Mouse (Mus musculus) layer of hippocampus, adult 11-12 months (tissue): ENCODE results near the gene Morn3.

Experiments used
- DNase-seq: peaks from one replicate; pipeline ENCODE4 v3.0.0; 2022; ENCODE audit warnings: low spot score

Morn3 gene

GRCm38 (mm10) chr5:122991350-122992004 is 55.3 kb downstream of the Morn3 start:
- DNase-seq: no peak

DNA sequence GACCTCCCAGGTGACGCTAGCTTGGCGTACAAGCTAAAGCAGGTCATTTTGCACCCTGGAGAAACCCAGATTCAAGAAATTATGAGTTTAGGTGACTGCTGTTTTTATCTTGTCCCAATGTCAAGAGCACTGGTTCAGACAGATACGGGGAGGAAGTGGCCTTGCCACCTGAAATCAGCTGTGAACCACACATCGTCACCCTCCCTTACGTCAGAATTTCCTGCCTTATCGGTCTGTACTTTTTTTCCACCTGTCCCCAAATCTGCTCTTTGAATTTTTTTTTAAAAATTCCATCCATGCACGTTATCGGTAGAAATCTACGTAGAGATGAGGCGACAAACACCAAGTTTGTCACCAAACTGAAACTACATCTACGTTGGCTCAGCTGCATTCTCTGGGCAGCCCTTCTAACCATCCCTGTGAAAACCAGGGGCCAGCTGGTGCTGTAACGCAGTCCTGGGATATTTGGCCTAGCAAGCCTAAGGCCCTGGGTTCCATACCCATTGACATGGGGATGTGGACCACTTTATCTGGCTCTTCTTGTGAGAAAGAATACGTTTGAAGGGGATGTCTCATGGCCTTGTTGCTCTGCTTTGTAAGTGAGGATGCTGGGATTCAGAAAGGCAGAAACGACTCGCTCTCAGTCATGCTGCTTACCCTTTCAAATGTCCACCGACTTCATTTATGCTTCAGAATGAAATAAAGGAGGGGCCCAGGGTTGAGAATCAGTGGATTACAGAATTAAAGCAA is 56.2 kb downstream of the Morn3 start:
- no peak for DNase-seq

DNA sequence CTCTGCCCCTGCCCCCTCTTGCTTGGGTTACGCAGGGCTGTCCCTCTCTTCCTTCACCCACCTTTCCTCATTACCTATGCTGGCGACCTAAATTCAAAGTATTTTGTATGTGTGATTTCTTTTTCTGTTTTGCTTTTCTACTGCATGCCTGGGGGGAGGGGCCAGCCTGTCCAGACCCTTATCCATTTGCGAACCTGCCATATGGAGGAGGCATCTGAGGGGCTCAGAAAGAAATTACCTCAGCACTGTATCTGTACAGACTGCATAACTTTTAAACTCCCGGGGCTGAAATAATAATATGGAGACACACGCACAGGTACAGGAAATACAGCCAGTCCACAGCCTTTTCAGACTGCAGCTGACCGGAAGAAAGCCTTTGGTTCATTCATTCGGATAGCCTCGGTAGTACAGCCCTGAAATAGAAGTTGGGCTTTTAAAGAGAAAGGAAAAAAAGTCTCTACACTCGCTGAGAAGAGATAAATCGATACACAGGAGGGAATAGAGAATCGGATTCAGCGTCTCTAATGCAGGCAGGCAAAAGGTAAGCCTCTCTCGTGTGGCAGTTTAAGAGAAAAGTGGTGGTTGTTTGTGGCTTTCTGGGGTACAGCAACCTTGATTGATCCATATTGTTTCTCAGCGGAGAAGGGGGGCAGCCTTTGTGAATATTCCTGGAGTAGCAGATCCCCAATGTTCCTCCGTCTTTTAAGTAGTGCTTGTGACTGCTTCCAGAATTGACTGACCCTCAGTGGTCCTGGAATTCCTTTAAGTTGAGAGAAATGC is 57.1 kb downstream of the Morn3 start, which contains the start of gene Kdm2b:
Gene Kdm2b (minus strand): TSS at position 273 of the 780 bp plus-strand sequence.
- DNase-seq: no peak

DNA sequence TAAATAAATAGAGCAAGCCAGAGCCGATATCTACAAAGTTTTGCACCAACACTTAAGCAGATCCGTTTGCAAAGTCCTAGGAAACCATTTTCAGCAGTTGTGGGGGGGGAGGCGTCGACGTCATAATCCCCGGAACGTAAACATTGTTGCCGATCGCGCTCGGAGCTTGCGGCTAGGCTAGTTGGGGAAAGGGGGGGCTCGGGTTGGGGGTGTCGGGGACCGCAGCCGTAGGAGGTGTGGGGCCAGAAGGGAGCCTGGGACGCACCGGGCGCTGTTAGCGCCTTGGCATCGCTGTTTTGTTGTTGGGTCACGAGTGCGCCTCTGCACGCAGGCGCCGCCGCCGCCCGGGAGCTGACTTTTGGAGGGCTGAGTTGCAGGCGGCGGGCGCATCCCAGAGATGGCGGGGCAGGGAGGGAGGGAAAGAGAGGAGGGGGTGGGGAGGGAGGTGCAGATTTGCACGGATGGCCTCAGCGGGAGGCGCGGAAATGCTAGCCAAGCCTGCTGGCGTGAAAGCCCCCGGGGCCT is 57.8 kb downstream of the Morn3 start:
- peak; percentile 78 for DNase-seq

DNA sequence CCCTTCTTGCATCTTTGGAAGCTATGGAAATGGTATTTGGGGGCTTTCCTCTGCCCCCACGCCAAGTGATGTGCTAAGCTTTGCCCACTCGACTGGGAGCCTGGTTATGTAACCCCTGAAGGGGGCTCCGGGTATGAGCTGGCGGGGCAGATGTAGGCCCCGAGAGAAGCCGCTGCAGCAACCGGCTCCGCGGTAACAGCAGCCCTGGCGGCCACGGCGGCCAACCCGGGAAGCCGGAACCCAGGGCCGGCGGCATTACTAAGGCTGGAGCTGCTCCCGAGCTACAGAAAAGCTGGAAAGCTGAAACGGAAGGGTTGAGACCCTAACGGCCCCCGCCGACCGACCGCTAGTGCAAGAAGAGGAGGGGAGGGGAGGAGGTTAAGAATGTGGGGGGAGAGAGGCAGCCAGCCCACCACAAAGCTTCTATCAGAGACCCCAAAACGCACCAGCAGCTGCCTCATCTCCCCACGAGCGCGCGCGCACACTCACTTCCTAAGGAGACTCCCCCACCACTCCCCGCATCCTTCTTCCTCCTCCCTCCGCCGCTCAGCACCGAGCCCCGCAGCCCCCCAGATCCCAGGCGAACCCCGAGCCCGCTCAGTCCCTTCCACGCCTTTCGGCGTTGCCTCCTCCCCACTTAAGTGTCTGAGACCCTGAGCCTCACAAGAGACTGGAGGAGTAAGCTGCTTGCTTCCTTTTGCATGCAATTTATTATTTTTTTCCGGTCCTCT is 58.6 kb downstream of the Morn3 start:
- peak; percentile 52 for DNase-seq

DNA sequence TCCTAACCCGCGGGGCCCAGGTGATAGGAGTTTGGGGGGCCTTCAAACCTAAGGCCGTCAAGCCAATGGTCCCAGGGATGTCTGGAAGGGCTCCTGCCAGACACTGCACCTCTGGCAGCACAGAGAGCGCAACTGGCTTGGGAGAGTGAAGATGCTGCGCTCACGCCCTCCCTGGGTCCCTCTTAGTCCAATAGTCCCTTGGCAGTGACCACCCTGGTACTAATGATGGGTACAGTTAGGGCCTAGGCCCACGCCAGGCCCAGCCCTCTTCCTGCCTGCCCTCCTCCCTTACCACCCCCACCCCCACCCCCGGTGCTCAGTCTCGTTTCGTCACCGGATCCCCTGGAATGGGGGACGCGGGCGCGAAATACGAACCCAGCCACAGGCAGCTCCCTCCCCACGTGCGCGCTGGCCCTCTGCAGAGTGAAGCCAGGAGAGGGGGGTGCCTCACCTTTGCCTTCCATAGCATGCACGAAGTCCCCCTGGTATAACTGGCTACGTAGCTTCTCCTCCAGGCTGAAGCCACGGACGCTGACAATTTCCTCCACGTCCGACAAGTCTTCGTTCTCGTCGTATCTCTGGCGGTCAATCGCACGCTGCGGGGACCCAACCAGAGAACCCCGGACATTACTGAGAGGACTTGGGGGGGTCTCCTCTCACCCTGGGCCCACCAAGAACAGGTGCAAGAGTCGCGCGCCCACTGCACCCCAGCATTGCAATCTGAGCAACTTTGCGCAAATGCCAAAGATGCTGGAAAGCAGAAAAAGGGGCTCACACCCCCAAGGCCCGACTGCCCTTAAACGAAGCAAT is 59.4 kb downstream of the Morn3 start:
- DNase-seq: peak; percentile 47

- DNase-seq: no peak
These were observed 60.7 kb downstream of the Morn3 start for GRCm38 (mm10) chr5:122986091-122986493.
